Mouse (Mus musculus): ENCODE results near the gene Rbm20.
A peak's percentile ranks its signal among the peaks of the same experiment; 100 is the strongest.

Gene Rbm20

GRCm38 (mm10) chr19:53676718-53677634 is at the start of gene Rbm20:
Rbm20 (plus strand) TSS chr19:53677306.
- DNase-seq (ENCODE audit: low spot score in 2 of 2) = no peak

DNA sequence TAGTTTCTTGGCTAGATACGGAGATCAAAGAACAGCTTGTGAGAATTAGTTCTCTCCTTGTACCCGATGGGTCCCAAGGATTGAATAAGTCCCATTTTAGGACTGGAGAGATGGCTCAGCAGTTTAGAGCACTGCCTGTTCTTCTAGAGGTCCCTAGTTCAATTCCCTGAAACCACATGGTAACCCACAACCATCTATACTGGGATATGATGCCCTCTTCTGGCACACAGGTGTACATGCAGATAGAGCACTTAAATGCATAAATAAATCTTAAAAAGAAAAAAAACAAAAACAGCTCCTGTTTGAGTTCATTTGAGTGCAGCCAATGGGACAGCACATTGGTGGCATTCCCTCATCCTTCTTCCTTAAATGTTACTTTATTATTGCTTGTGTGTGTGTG is 39.1 kb upstream of the Rbm20 start:
- no peak for DNase-seq (ENCODE audit: low spot score in 2 of 2)

DNA sequence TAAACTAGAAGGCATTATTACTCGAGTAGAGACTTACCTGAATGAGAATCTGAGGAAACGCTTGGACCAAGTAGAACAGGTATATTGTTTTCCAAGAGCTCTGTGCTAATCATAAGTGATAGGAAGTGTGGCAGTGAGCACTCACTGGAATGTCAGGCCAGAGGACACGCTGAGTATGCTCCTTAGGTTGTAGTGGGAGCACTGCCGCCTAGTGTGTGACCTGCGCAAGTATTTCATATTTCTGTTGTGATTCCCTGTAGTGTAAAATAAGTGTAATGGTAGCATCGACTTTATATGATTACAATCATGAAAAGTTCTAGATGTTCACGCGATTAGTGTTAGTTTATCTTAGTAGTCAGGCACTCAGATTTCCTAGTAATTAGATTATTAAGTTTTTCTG is 38.4 kb upstream of the Rbm20 start:
- no peak for DNase-seq (ENCODE audit: low spot score in 2 of 2)

- DNase-seq (ENCODE audit: low spot score in 2 of 2) = no peak
Measured at GRCm38 (mm10) chr19:53644020-53644595, 33.0 kb upstream of the Rbm20 start.

GRCm38 (mm10) chr19:53647301-53647700 is 29.8 kb upstream of the Rbm20 start:
- no peak for DNase-seq (ENCODE audit: low spot score in 2 of 2)

DNA sequence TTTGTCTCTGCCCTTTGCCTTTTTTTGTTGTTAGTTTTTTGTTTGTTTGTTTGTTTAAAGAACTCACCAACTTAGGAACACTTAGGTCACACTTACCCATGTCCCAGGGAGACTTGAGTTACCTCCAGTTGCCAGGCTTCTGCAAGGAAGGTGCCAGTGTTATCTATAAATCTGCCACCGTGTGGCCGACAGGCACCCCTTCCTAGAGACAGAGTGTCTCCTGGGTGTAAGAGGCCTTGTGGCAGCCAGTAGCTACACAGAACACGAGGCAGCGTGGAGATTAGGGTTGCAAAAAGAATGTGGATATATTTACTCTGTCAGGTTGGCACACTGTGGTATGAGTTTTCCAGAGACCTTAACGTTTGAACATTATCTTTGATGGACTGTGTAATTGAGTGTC is 29.1 kb upstream of the Rbm20 start:
- no peak for DNase-seq (ENCODE audit: low spot score in 2 of 2)

GRCm38 (mm10) chr19:53648802-53649236 is 28.3 kb upstream of the Rbm20 start:
- DNase-seq (ENCODE audit: low spot score in 2 of 2) = peak; percentile 53 to 70

DNA sequence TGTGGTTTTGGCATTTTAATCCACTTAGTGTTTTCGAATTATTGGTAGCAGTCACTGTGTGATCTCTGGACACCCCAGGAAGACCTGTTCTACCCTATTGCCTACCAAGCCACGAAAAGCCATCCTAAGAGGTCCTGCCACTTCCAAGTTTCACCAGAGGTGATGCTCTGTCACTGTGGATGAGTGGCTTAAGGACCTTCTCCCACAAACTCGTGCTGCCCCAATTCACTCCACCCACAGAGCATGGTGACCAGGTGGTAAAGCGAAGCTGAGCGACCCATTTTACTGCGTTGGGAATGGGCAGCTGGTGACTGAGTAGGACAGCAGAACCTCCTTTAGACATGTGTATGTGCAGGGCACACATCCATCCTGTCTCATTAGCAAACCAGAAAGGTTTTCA is 27.7 kb upstream of the Rbm20 start:
- DNase-seq (ENCODE audit: low spot score in 2 of 2) = no peak

DNA sequence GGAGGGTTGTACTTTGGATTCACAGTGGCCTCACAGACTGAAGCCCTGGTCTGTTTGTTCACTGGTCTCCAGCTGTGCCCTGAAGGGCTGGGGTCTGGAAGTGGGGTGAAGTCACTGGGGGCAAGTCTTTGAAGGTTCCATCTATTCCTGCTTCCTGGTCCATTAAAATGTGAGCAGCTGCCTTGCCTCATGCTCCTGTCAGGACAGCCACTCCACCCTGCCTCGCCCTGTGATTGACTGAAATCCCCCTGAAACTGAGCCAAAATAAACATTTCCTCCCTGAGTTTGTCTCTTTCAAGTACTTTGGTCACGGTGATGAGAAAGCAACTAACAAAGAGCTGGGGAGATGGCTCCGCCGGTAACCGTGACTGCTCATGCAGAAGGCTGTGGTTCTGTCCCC is 27.3 kb upstream of the Rbm20 start:
- no peak for DNase-seq (ENCODE audit: low spot score in 2 of 2)

GRCm38 (mm10) chr19:53650921-53651320 is 26.2 kb upstream of the Rbm20 start:
- no peak for DNase-seq (ENCODE audit: low spot score in 2 of 2)

DNA sequence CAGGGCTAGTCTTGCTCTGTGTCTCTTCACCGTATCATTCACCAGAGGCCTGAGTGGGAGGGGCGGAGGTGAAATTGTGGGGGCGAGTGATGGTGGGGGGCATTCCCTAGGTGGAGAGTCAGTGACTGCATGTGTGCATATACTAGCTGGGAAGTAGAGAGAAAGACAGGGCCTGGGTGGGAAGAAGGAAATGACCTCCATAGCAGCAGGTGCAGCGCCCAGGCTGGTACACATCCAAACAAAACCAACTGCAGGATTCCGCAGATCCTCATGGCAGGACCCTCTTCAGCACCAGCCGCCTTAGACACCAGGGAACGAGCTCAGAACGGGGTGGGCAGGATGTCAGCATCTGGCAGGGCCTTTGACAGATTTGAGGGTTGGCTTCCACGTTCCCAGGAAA is 24.8 kb upstream of the Rbm20 start:
- no peak for DNase-seq (ENCODE audit: low spot score in 2 of 2)

DNA sequence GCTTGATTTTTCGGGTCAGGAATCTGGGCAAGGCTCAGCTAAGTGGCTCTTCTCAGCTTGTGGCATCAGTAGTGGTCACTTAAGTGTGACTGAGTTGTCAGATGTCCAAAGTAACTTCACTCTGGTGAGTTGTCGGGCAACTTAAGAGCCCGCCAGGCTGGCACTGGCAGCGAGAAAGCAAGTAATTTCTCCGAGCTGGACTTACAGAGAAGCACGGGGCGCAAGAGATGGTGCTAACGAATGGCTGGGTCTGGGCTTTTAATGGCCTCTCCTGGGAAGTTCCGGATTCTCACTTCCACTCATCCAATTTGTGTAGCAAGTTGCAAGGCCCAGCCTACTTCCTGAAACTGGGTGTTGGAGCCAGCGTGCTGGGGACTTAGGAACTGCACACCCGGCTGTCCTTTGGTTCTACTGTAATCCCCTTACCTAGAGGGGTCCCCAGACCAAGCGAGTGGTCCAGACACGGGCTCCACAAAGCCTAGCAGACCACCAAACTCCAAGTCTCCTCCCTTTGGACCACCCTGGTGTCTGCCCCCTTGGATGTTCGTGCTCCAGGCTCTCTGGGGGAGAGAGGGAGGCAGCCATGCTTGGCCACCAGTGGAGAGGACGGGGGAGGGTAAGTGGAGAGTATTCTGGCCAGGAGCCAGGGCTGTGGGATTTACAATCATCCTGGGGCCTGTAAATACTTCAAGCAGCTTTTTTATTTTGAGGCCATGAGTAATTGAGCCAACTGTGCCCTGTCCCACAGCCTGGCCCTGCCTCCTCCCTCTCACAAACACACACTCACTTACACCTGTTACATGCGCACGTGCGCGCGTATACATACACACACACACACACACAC is 23.3 kb upstream of the Rbm20 start:
- DNase-seq (ENCODE audit: low spot score in 2 of 2) = peak; percentile 43 to 79

DNA sequence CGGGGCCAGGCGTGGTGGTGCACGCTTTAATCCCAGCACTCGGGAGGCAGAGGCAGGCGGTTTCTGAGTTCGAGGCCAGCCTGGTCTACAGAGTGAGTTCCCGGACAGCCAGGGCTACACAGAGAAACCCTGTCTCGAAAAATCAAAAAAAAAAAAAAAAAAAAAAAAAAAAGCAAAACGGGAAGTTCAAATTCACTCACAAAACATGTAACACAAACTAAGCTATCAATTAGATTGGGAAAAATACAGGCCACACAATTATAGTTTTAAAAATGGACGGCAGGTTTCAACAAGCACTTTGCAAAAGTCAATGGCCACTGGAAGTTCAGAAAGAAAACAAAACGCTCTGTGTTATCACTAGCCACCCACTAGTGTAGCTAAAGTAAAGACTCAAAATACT is 20.7 kb upstream of the Rbm20 start:
- peak in 1 of 2 experiments; percentile 23 for DNase-seq (ENCODE audit: low spot score in 2 of 2)

DNA sequence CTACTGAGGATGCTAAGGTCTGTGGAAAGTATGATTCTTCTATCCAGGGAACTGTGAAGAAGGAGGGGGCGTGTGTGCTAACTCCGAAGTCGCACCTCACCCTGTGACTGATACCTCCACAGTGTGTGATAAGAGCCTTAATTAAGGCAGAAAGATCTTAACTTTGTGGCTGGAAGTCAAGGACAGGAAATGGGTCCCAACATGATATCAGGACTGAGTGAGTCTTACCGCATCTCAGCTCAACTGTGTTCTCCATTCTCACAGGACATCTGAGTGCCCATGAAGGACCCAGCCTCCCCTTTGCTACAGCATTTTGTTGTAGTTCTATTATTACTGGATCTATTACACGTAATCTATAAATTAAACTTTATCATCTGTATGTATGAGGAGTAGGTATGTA is 19.7 kb upstream of the Rbm20 start:
- DNase-seq (ENCODE audit: low spot score in 2 of 2) = peak in 1 of 2 experiments; percentile 6

- no peak for DNase-seq (ENCODE audit: low spot score in 2 of 2)
Measured at GRCm38 (mm10) chr19:53660722-53661420, 16.2 kb upstream of the Rbm20 start.

GRCm38 (mm10) chr19:53661938-53662722 is 15.0 kb upstream of the Rbm20 start:
- DNase-seq (ENCODE audit: low spot score in 2 of 2) = no peak

DNA sequence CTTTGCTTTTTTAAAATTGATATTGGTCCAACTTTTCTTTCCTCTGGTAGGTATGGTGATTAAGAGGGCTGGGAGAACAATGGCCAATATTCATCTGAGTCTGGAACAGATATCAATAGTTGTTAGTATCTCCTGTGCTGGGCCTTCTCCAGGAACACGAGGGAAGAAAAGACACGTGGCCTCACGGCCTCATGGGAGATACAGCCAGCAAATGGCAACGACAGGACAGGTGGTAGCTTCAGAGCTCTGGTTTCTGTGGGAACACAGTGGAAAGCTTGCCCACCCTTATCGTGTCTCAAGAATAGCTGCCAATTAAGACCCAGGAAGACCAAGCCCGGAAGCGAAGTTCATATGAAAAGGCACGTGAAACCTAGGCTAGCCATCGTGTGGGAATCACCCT is 12.3 kb upstream of the Rbm20 start:
- peak in 1 of 2 experiments; percentile 43 for DNase-seq (ENCODE audit: low spot score in 2 of 2)

DNA sequence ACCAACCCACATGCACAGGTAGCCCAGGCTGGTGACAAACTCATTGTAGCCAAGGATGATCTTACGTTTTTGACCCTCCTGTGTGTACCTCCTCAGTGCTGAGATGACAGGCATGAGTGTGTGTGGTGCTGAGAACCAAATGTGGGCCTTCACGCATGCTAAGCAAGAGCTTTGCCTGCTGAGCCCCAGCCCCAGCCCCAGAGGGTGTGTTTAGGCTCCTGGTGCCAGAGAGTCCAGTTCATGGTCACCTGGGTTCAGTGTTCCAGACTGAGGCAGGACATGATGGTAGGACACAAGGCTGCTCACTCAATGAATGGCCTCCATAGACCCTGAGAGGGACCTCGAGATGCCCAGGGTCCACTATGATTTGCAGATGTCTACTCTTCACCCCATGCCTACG is 11.7 kb upstream of the Rbm20 start:
- peak in 1 of 2 experiments; percentile 53 for DNase-seq (ENCODE audit: low spot score in 2 of 2)

DNA sequence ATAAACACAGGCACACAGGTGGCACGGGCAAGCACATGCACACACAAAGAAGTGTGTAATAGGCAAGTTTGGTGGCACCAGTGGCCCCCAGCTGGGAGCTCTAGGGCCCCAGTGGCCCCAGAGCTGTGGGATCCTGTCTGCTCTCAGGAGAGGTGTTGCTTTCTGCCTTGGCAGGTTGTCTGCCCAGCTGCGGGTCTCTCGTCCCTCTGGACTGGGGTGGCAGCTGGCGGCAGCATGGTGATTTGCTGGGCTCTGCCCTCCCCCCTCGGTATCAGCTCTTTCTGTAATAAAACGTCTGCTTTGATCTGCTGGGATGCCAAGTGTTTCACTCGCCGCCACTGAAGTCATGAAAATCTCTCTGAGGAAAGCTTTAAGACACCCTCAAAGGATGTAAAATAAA is 10.4 kb upstream of the Rbm20 start:
- DNase-seq (ENCODE audit: low spot score in 2 of 2) = no peak

DNA sequence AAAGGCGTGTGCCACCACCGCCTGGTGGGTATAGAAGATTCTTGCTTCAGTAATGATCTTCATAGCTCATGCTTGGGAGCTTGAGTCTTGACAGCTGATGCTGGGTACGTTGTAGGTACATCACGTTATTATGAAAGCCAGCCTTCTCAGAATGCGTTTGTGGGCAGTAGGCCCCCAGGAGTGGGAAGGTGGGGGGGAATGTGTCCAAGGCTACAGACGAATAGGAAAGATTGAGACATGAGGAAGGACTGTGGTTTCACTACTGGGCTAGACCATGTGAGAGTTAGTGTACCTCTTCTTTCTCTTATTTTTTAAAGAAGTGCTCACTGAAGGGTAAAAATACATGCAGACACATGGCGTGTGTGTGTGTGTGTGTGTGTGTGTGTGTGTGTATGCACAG is 8.3 kb upstream of the Rbm20 start:
- DNase-seq (ENCODE audit: low spot score in 2 of 2) = no peak

DNA sequence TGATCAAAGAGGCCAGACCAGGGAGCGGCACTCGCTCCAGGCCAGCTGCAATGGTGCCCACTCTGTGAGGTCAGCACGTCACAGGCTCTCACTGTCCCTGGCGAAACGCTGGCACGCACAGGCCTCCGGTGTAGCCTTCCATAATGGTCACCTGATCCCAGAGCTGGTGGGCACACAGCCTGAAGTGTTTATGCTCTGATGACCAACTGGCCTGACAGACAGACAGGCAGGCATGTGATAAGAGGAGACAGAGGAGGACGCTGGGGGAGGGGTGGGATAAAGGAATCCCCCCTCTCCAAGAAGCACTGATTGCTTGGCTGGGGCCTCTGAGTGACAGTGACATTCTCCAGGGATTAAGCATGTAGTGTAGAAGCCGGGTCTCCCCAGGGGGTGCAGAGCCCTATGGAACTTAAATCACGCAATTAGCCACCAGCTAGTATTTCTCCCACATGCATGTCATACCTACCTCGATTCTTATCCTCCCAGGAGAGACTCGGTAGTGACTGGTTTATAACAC is 6.4 kb upstream of the Rbm20 start:
- no peak for DNase-seq (ENCODE audit: low spot score in 2 of 2)

All from urinary bladder, postnatal 4 days (tissue).